Mouse (Mus musculus): ENCODE results near the gene Anapc15. TPM values are rescaled to one million over a fixed set of nuclear protein-coding genes. Genes with fewer than 3 reads are reported as not detected.
"Not testable (repeated sequence)": the region's sequence is repeated elsewhere in the genome, so short reads cannot be mapped to it uniquely, and the experiment has no call there.

Anapc15 gene
- polyA plus RNA-seq, 1 experiment from 2014 or later = 54.0 TPM

DNA sequence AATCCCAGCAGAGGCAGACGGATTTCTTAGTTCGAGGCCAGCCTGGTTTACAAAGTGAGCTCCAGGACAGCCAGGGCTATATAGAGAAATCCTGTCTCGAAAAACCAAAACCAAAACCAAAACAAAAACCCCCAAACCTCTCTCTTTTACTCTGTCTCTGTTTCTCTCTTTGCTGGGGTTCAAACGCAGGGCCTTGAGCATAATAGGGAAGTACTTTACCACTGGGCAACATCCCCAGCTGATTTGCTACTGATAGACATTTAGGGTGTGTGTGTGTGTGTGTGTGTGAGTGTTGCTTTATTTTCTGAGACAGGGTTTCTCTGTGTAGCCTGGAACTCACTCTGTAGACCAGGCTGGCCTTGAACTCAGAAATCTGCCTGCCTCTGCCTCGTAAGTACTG lies 85.5 kb downstream of the Anapc15 start:
- not testable (repeated sequence) for H3K27ac ChIP-seq (ENCODE audit: low read length); ATAC-seq (replicated peaks; ENCODE audit: extremely low read depth, insufficient read depth, low FRiP score); H3K4me3 ChIP-seq (ENCODE audit: low read length); H3K4me2 ChIP-seq (ENCODE audit: low read depth, low read length); H3K9ac ChIP-seq (ENCODE audit: low read length); H3K27me3 ChIP-seq (ENCODE audit: control insufficient read depth, insufficient read depth, low read length); H3K36me3 ChIP-seq (ENCODE audit: control insufficient read depth, insufficient read depth); H3K9me3 ChIP-seq (replicated peaks; ENCODE audit: control insufficient read depth, low read length); H3K4me1 ChIP-seq (ENCODE audit: control insufficient read depth, insufficient read depth, low read length)
- 87% methylated on average over 5 of the region's 5 CpGs for WGBS

Small RNA genes lying within 50 kb of the gene (microRNA-seq; reads per million reads assigned to microRNA genes)
- gene Gm22655 = not detected

Other genes with a start within 250 kb of the Anapc15 start
- gene Clpb, start 200.1 kb upstream of the Anapc15 start, polyA plus RNA-seq (2015; fragmentation: Nextera tagmentation; extraction: Ambion mirVana) = 48.2 and 56.9 TPM in 2 replicates
- gene Phox2a, start 45.4 kb upstream of the Anapc15 start, polyA plus RNA-seq (2015; fragmentation: Nextera tagmentation; extraction: Ambion mirVana) = 0.15 and 0.32 TPM in 2 replicates
- gene Inppl1, start 25.5 kb upstream of the Anapc15 start, polyA plus RNA-seq (2015; fragmentation: Nextera tagmentation; extraction: Ambion mirVana) = 48.9 and 59.3 TPM in 2 replicates
- 0.98 and 2.4 TPM in 2 replicates for gene Folr2, start 6.5 kb upstream of the Anapc15 start, polyA plus RNA-seq (2015; fragmentation: Nextera tagmentation; extraction: Ambion mirVana)
- gene Folr1, start 7.1 kb downstream of the Anapc15 start, polyA plus RNA-seq (2015; fragmentation: Nextera tagmentation; extraction: Ambion mirVana) = 4.0 and 4.7 TPM in 2 replicates
- 147 and 151 TPM in 2 replicates for gene Lamtor1, start 42.2 kb downstream of the Anapc15 start, polyA plus RNA-seq (2015; fragmentation: Nextera tagmentation; extraction: Ambion mirVana)
- gene Tomt, start 42.6 kb downstream of the Anapc15 start, polyA plus RNA-seq (2015; fragmentation: Nextera tagmentation; extraction: Ambion mirVana) = 0.14 TPM in 1 of 2 replicates, not detected in the other
- gene Lrrc51, start 70.2 kb downstream of the Anapc15 start, polyA plus RNA-seq (2015; fragmentation: Nextera tagmentation; extraction: Ambion mirVana) = 5.9 and 7.0 TPM in 2 replicates
- 41.0 and 46.5 TPM in 2 replicates for gene Numa1, start 70.4 kb downstream of the Anapc15 start, polyA plus RNA-seq (2015; fragmentation: Nextera tagmentation; extraction: Ambion mirVana)
- gene Il18bp, start 155.0 kb downstream of the Anapc15 start, polyA plus RNA-seq (2015; fragmentation: Nextera tagmentation; extraction: Ambion mirVana) = 1.9 and 3.2 TPM in 2 replicates
- 16.5 and 17.3 TPM in 2 replicates for gene Rnf121, start 201.8 kb downstream of the Anapc15 start, polyA plus RNA-seq (2015; fragmentation: Nextera tagmentation; extraction: Ambion mirVana)
- gene Xndc1, start 201.8 kb downstream of the Anapc15 start, polyA plus RNA-seq (2015; fragmentation: Nextera tagmentation; extraction: Ambion mirVana) = 19.6 and 21.6 TPM in 2 replicates
- gene Xntrpc, start 202.0 kb downstream of the Anapc15 start, polyA plus RNA-seq (2015; fragmentation: Nextera tagmentation; extraction: Ambion mirVana) = 0.80 and 0.95 TPM in 2 replicates
- 0.12 and 0.17 TPM in 2 replicates for gene Trpc2, start 219.4 kb downstream of the Anapc15 start, polyA plus RNA-seq (2015; fragmentation: Nextera tagmentation; extraction: Ambion mirVana)
- 3.1 and 5.0 TPM in 2 replicates for gene Art1, start 238.0 kb downstream of the Anapc15 start, polyA plus RNA-seq (2015; fragmentation: Nextera tagmentation; extraction: Ambion mirVana)
- gene Art5, start 245.8 kb downstream of the Anapc15 start, polyA plus RNA-seq (2015; fragmentation: Nextera tagmentation; extraction: Ambion mirVana) = 1.4 and 1.9 TPM in 2 replicates

All from heart, embryonic 16.5 days (tissue).